Mouse (Mus musculus): ENCODE measurements at regions not wholly inside any gene's neighbourhood (a gene's known extent, or its start where the extent isn't known, plus 50 kb on each side); places are given as distances from the start of the nearest gene placed in this dataset.
A peak's percentile ranks its signal among the peaks of the same experiment; 100 is the strongest.

DNA sequence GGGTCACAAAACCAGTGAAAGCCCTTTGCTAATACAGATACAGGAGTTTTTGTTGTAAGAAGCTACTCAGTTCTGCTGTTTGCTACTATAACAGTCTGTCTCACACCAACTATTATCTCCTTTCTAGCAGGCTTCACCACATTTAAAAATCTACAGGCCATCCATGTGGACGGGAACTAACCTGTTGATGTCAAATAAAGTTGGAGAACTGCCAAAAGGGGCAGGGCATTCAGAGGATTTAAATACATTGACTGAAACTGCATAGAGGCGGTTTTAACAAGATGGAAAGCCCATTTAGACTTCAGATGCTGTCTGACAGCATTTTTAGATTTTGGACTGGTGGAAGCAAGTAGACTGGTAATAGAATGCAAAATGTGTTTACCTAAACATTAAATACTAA is 266.0 kb downstream of the Usp25 start:
- H3K27ac ChIP-seq (replicated peaks): no peak overlapping the region
- no peaks in the 10 kb centered on the region for H3K4me1 ChIP-seq
- 86% methylated on average over 2 of the region's 2 CpGs for WGBS
- no peaks in the 10 kb centered on the region for H3K27me3 ChIP-seq (ENCODE audit: low read depth, poor library complexity, severe bottlenecking)
- no peak overlapping the region for H3K4me3 ChIP-seq
- DNase-seq (ENCODE audit: low spot score): no peak
- H3K9me3 ChIP-seq (replicated peaks): no peaks in the 10 kb centered on the region
- H3K36me3 ChIP-seq: no peaks in the 10 kb centered on the region

GRCm38 (mm10) chr16:77273306-77273705 is 259.8 kb downstream of the Usp25 start:
- no peak for DNase-seq (ENCODE audit: low spot score)
- no peaks in the 10 kb centered on the region for H3K36me3 ChIP-seq
- H3K27me3 ChIP-seq (ENCODE audit: low read depth, poor library complexity, severe bottlenecking): no peaks in the 10 kb centered on the region
- H3K4me3 ChIP-seq: no peak overlapping the region
- WGBS: 92% methylated on average over 3 of the region's 3 CpGs
- H3K4me1 ChIP-seq: no peaks in the 10 kb centered on the region
- no peaks in the 10 kb centered on the region for H3K9me3 ChIP-seq (replicated peaks)
- no peak overlapping the region for H3K27ac ChIP-seq (replicated peaks)

- H3K4me3 ChIP-seq: no peak overlapping the region
- no peak overlapping the region for H3K27ac ChIP-seq (replicated peaks)
- no peak for DNase-seq (ENCODE audit: low spot score)
- no peaks in the 10 kb centered on the region for H3K36me3 ChIP-seq
- H3K4me1 ChIP-seq: no peaks in the 10 kb centered on the region
- H3K27me3 ChIP-seq (ENCODE audit: low read depth, poor library complexity, severe bottlenecking): no peaks in the 10 kb centered on the region
- WGBS: 81% methylated on average over 2 of the region's 2 CpGs
- no peaks in the 10 kb centered on the region for H3K9me3 ChIP-seq (replicated peaks)
These were observed 255.4 kb downstream of the Usp25 start for GRCm38 (mm10) chr16:77268926-77269325.

GRCm38 (mm10) chr16:77267679-77268078 is 254.2 kb downstream of the Usp25 start:
- H3K27me3 ChIP-seq (ENCODE audit: low read depth, poor library complexity, severe bottlenecking): no peaks in the 10 kb centered on the region
- H3K9me3 ChIP-seq (replicated peaks): no peaks in the 10 kb centered on the region
- no peak overlapping the region for H3K27ac ChIP-seq (replicated peaks)
- H3K36me3 ChIP-seq: no peaks in the 10 kb centered on the region
- no peaks in the 10 kb centered on the region for H3K4me1 ChIP-seq
- no peak for DNase-seq (ENCODE audit: low spot score)
- H3K4me3 ChIP-seq: no peak overlapping the region

- Histone ChIP-seq H3K36me3 (no peaks in the 10 kb centered on the region), H3K4me1 (no peaks in the 10 kb centered on the region), H3K27ac (replicated peaks) (no peak overlapping the region), H3K4me3 (no peak overlapping the region), H3K27me3 (ENCODE audit: low read depth, poor library complexity, severe bottlenecking) (no peaks in the 10 kb centered on the region), H3K9me3 (replicated peaks) (no peaks in the 10 kb centered on the region)
- DNase-seq (ENCODE audit: low spot score): no peak
- 75% methylated on average over 3 of the region's 3 CpGs for WGBS
These were observed 238.8 kb downstream of the Usp25 start for GRCm38 (mm10) chr16:77252349-77252748.

DNA sequence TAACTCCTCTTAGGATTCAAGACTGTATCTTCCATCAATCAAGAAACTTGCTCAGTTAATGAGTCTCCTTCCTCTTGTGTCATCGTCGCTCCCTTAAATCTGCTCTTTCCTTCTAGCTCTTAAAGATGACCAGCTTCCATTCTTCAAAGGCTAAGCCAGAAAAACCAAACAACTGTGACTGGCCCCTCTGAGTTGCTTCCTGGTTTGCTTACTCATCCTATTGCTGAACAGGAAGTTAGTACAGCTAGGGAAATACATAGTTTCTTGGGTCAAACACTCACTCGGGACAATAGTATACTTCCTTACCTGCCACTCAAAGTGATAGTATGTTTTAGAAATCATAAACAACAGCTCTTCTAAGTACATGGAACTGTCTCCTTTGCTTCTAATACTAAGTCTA is 237.9 kb downstream of the Usp25 start:
- H3K9me3 ChIP-seq (replicated peaks): no peaks in the 10 kb centered on the region
- H3K36me3 ChIP-seq: no peaks in the 10 kb centered on the region
- no peaks in the 10 kb centered on the region for H3K4me1 ChIP-seq
- H3K4me3 ChIP-seq: no peak overlapping the region
- WGBS: 83% methylated on average over 3 of the region's 3 CpGs
- DNase-seq (ENCODE audit: low spot score): no peak
- H3K27ac ChIP-seq (replicated peaks): 0 out of 2 replicates have a peak overlapping the region, but pooled peaks have one; percentile 23
- no peaks in the 10 kb centered on the region for H3K27me3 ChIP-seq (ENCODE audit: low read depth, poor library complexity, severe bottlenecking)

GRCm38 (mm10) chr16:77240876-77241275 is 227.4 kb downstream of the Usp25 start:
- Histone ChIP-seq H3K27ac (replicated peaks) (no peak overlapping the region), H3K4me1 (peaks cover 35% of the 10 kb centered on the region), H3K4me3 (no peak overlapping the region), H3K9me3 (replicated peaks) (no peaks in the 10 kb centered on the region), H3K27me3 (ENCODE audit: low read depth, poor library complexity, severe bottlenecking) (no peaks in the 10 kb centered on the region), H3K36me3 (no peaks in the 10 kb centered on the region)
- WGBS: 79% methylated on average over 6 of the region's 6 CpGs
- DNase-seq (ENCODE audit: low spot score): no peak

GRCm38 (mm10) chr16:77239176-77239790 is 225.8 kb downstream of the Usp25 start:
- Histone ChIP-seq H3K4me3 (no peak overlapping the region), H3K27me3 (ENCODE audit: low read depth, poor library complexity, severe bottlenecking) (no peaks in the 10 kb centered on the region), H3K27ac (replicated peaks) (peak overlapping the region; percentile 67; the same call in 1 of the 2 replicates), H3K36me3 (no peaks in the 10 kb centered on the region), H3K4me1 (peaks cover 42% of the 10 kb centered on the region), H3K9me3 (replicated peaks) (no peaks in the 10 kb centered on the region)
- DNase-seq (ENCODE audit: low spot score): no peak
- 86% methylated on average over 9 of the region's 9 CpGs for WGBS

- no peak for DNase-seq (ENCODE audit: low spot score)
- H3K4me3 ChIP-seq: no peak overlapping the region
- H3K27ac ChIP-seq (replicated peaks): peak overlapping the region; percentile 67; the same call in 1 of the 2 replicates
These were observed 225.1 kb downstream of the Usp25 start for GRCm38 (mm10) chr16:77238358-77239175.

GRCm38 (mm10) chr16:77237631-77238357 is 224.3 kb downstream of the Usp25 start:
- H3K27ac ChIP-seq (replicated peaks): peak overlapping the region; percentile 67; the same call in 1 of the 2 replicates
- H3K4me1 ChIP-seq: peaks cover 42% of the 10 kb centered on the region
- H3K9me3 ChIP-seq (replicated peaks): no peaks in the 10 kb centered on the region
- H3K27me3 ChIP-seq (ENCODE audit: low read depth, poor library complexity, severe bottlenecking): no peaks in the 10 kb centered on the region
- peak overlapping the region; percentile 33; the same call in 1 of the 2 replicates for H3K4me3 ChIP-seq
- 83% methylated on average over 7 of the region's 7 CpGs for WGBS
- no peaks in the 10 kb centered on the region for H3K36me3 ChIP-seq
- DNase-seq (ENCODE audit: low spot score): no peak

More at GRCm38 (mm10) chr16:77238358-77239175, 225.1 kb downstream of the Usp25 start:
- 88% methylated on average over 13 of the region's 13 CpGs for WGBS
- Histone ChIP-seq H3K36me3 (no peaks in the 10 kb centered on the region), H3K4me1 (peaks cover 42% of the 10 kb centered on the region), H3K9me3 (replicated peaks) (no peaks in the 10 kb centered on the region), H3K27me3 (ENCODE audit: low read depth, poor library complexity, severe bottlenecking) (no peaks in the 10 kb centered on the region)

- H3K4me3 ChIP-seq: peak overlapping the region; percentile 33; the same call in 1 of the 2 replicates
These were observed 223.7 kb downstream of the Usp25 start for GRCm38 (mm10) chr16:77237272-77237603.

DNA sequence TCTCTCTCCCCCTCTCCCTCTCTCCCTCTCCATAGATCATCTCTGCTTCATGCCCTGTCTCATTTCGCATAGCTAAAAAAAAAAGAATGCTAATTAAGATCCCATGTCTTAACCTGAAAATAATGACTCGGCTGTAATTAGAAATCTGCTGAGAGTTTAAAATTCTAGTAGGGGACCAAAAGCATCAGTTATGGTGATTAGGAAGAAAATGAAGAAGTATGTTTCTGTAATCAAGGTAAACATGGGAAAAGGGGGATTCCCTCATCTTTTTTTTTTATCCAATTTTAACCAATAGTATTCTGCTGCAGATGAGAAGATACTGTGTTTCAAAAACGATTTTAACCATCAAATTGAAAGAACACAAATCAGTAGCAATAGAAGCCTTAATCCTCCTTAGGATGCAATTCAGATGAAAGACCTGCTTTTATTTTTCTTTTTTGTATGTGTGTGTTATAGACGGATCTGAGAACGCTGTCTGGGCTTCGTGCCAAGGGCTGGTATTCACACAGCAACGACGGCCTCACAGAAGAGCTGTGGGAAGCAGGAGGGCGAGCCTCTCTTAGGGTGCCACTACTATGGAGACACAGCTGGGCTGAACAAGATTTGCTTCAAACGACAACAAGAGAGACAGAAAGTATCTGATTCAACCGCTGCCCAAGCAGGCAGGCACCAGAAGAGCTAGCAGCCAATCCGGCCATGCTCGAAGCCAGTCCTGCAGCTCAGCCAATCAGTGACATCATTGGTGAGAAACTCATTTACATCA is 223.2 kb downstream of the Usp25 start:
- H3K27me3 ChIP-seq (ENCODE audit: low read depth, poor library complexity, severe bottlenecking): no peaks in the 10 kb centered on the region
- H3K4me1 ChIP-seq: peaks cover 42% of the 10 kb centered on the region
- peak; percentile 24 for DNase-seq (ENCODE audit: low spot score)
- H3K36me3 ChIP-seq: no peaks in the 10 kb centered on the region
- 55% methylated on average over 13 of the region's 13 CpGs for WGBS
- H3K9me3 ChIP-seq (replicated peaks): no peaks in the 10 kb centered on the region
- H3K27ac ChIP-seq (replicated peaks): peak overlapping the region; percentile 67
- peak overlapping the region; percentile 33; the same call in 1 of the 2 replicates for H3K4me3 ChIP-seq

More at GRCm38 (mm10) chr16:77237272-77237603, 223.7 kb downstream of the Usp25 start:
- H3K9me3 ChIP-seq (replicated peaks): no peaks in the 10 kb centered on the region
- DNase-seq (ENCODE audit: low spot score): no peak
- H3K4me1 ChIP-seq: peaks cover 42% of the 10 kb centered on the region
- peak overlapping the region; percentile 67 for H3K27ac ChIP-seq (replicated peaks)
- H3K27me3 ChIP-seq (ENCODE audit: low read depth, poor library complexity, severe bottlenecking): no peaks in the 10 kb centered on the region
- H3K36me3 ChIP-seq: no peaks in the 10 kb centered on the region
- 84% methylated on average over 2 of the region's 2 CpGs for WGBS

All from midbrain, embryonic 10.5 days (tissue).